Mouse (Mus musculus): ENCODE results near the gene Gm5269. TPM values are rescaled to one million over a fixed set of nuclear protein-coding genes. Genes with fewer than 3 reads are reported as not detected.

The Gm5269 gene
- polyA plus RNA-seq, 1 experiment from 2014 or later, result not detected

- H3K4me1 ChIP-seq, result no peaks in the 10 kb centered on the region
- H3K27me3 ChIP-seq (replicated peaks), result no peaks in the 10 kb centered on the region
- H3K9ac ChIP-seq, result no peak overlapping the region
- H3K9me3 ChIP-seq, result no peaks in the 10 kb centered on the region
- no peak for ATAC-seq (replicated peaks)
- H3K36me3 ChIP-seq (replicated peaks), result no peaks in the 10 kb centered on the region
- H3K4me3 ChIP-seq, result no peak overlapping the region
- WGBS, result 80% methylated on average over 2 of the region's 2 CpGs
- H3K27ac ChIP-seq, result no peak overlapping the region
- H3K4me2 ChIP-seq, result no peak overlapping the region
These were observed 14.4 kb downstream of the Gm5269 start for GRCm38 (mm10) chr1:45875640-45876039.

GRCm38 (mm10) chr1:45873250-45873649 lies 16.8 kb downstream of the Gm5269 start:
- H3K4me1 ChIP-seq, result no peaks in the 10 kb centered on the region
- no peak for ATAC-seq (replicated peaks)
- H3K9ac ChIP-seq, result no peak overlapping the region
- H3K27ac ChIP-seq, result no peak overlapping the region
- no peaks in the 10 kb centered on the region for H3K36me3 ChIP-seq (replicated peaks)
- WGBS, result 87% methylated on average over 2 of the region's 2 CpGs
- no peak overlapping the region for H3K4me3 ChIP-seq
- no peak overlapping the region for H3K4me2 ChIP-seq
- no peaks in the 10 kb centered on the region for H3K27me3 ChIP-seq (replicated peaks)
- H3K9me3 ChIP-seq, result no peaks in the 10 kb centered on the region

GRCm38 (mm10) chr1:45868479-45869137 lies 21.5 kb downstream of the Gm5269 start:
- H3K9me3 ChIP-seq, result no peaks in the 10 kb centered on the region
- no peaks in the 10 kb centered on the region for H3K36me3 ChIP-seq (replicated peaks)
- 81% methylated on average over 3 of the region's 3 CpGs for WGBS
- H3K4me2 ChIP-seq, result no peak overlapping the region
- no peak overlapping the region for H3K9ac ChIP-seq
- no peaks in the 10 kb centered on the region for H3K27me3 ChIP-seq (replicated peaks)
- H3K4me3 ChIP-seq, result no peak overlapping the region
- H3K27ac ChIP-seq, result no peak overlapping the region
- ATAC-seq (replicated peaks), result no peak
- no peaks in the 10 kb centered on the region for H3K4me1 ChIP-seq

- ATAC-seq (replicated peaks), result no peak
- Histone ChIP-seq H3K27me3 (replicated peaks) (no peaks in the 10 kb centered on the region), H3K27ac (no peak overlapping the region), H3K4me3 (no peak overlapping the region), H3K9me3 (no peaks in the 10 kb centered on the region), H3K4me2 (no peak overlapping the region), H3K9ac (no peak overlapping the region), H3K36me3 (replicated peaks) (no peaks in the 10 kb centered on the region), H3K4me1 (no peaks in the 10 kb centered on the region)
- 89% methylated on average over 1 of the region's 1 CpGs for WGBS
These were observed 22.0 kb downstream of the Gm5269 start for GRCm38 (mm10) chr1:45868050-45868449.

- no peak overlapping the region for H3K9ac ChIP-seq
- no peak overlapping the region for H3K4me2 ChIP-seq
- 70% methylated on average over 3 of the region's 3 CpGs for WGBS
- H3K9me3 ChIP-seq, result no peaks in the 10 kb centered on the region
- H3K4me1 ChIP-seq, result no peaks in the 10 kb centered on the region
- no peaks in the 10 kb centered on the region for H3K27me3 ChIP-seq (replicated peaks)
- no peak overlapping the region for H3K4me3 ChIP-seq
- H3K36me3 ChIP-seq (replicated peaks), result no peaks in the 10 kb centered on the region
- H3K27ac ChIP-seq, result no peak overlapping the region
- ATAC-seq (replicated peaks), result no peak
These were observed 23.6 kb downstream of the Gm5269 start for GRCm38 (mm10) chr1:45866288-45867018.

GRCm38 (mm10) chr1:45865727-45866126 lies 24.3 kb downstream of the Gm5269 start:
- Histone ChIP-seq H3K36me3 (replicated peaks) (no peaks in the 10 kb centered on the region), H3K4me2 (no peak overlapping the region), H3K4me3 (no peak overlapping the region), H3K9me3 (no peaks in the 10 kb centered on the region), H3K9ac (no peak overlapping the region), H3K4me1 (no peaks in the 10 kb centered on the region), H3K27ac (no peak overlapping the region), H3K27me3 (replicated peaks) (no peaks in the 10 kb centered on the region)
- WGBS, result 80% methylated on average over 5 of the region's 5 CpGs
- no peak for ATAC-seq (replicated peaks)

- WGBS, result 75% methylated on average over 1 of the region's 1 CpGs
- Histone ChIP-seq H3K9ac (no peak overlapping the region), H3K27me3 (replicated peaks) (no peaks in the 10 kb centered on the region), H3K27ac (no peak overlapping the region), H3K9me3 (no peaks in the 10 kb centered on the region), H3K4me1 (no peaks in the 10 kb centered on the region), H3K36me3 (replicated peaks) (no peaks in the 10 kb centered on the region), H3K4me3 (no peak overlapping the region), H3K4me2 (no peak overlapping the region)
- ATAC-seq (replicated peaks), result no peak
These were observed 24.8 kb downstream of the Gm5269 start for GRCm38 (mm10) chr1:45865316-45865715.

GRCm38 (mm10) chr1:45864564-45865014 lies 25.5 kb downstream of the Gm5269 start:
- no peaks in the 10 kb centered on the region for H3K36me3 ChIP-seq (replicated peaks)
- no peaks in the 10 kb centered on the region for H3K27me3 ChIP-seq (replicated peaks)
- no peak overlapping the region for H3K4me2 ChIP-seq
- H3K4me3 ChIP-seq, result no peak overlapping the region
- no peak overlapping the region for H3K27ac ChIP-seq
- WGBS, result 70% methylated on average over 4 of the region's 4 CpGs
- no peaks in the 10 kb centered on the region for H3K4me1 ChIP-seq
- H3K9me3 ChIP-seq, result no peaks in the 10 kb centered on the region
- ATAC-seq (replicated peaks), result no peak
- H3K9ac ChIP-seq, result no peak overlapping the region

GRCm38 (mm10) chr1:45863641-45864040 lies 26.4 kb downstream of the Gm5269 start:
- H3K36me3 ChIP-seq (replicated peaks), result no peaks in the 10 kb centered on the region
- H3K9ac ChIP-seq, result no peak overlapping the region
- 98% methylated on average over 3 of the region's 3 CpGs for WGBS
- no peak overlapping the region for H3K4me3 ChIP-seq
- no peak overlapping the region for H3K27ac ChIP-seq
- H3K4me2 ChIP-seq, result no peak overlapping the region
- no peaks in the 10 kb centered on the region for H3K9me3 ChIP-seq
- no peaks in the 10 kb centered on the region for H3K4me1 ChIP-seq
- ATAC-seq (replicated peaks), result no peak
- H3K27me3 ChIP-seq (replicated peaks), result no peaks in the 10 kb centered on the region

GRCm38 (mm10) chr1:45861162-45861561 lies 28.9 kb downstream of the Gm5269 start:
- Histone ChIP-seq H3K9me3 (no peaks in the 10 kb centered on the region), H3K27me3 (replicated peaks) (no peaks in the 10 kb centered on the region), H3K4me1 (no peaks in the 10 kb centered on the region), H3K4me3 (no peak overlapping the region), H3K4me2 (no peak overlapping the region), H3K9ac (no peak overlapping the region), H3K36me3 (replicated peaks) (no peaks in the 10 kb centered on the region), H3K27ac (no peak overlapping the region)
- no peak for ATAC-seq (replicated peaks)

GRCm38 (mm10) chr1:45860349-45860748 lies 29.7 kb downstream of the Gm5269 start:
- 76% methylated on average over 5 of the region's 5 CpGs for WGBS
- H3K4me3 ChIP-seq, result no peak overlapping the region
- no peaks in the 10 kb centered on the region for H3K36me3 ChIP-seq (replicated peaks)
- H3K9ac ChIP-seq, result no peak overlapping the region
- ATAC-seq (replicated peaks), result no peak
- no peak overlapping the region for H3K4me2 ChIP-seq
- no peaks in the 10 kb centered on the region for H3K4me1 ChIP-seq
- H3K27ac ChIP-seq, result no peak overlapping the region
- H3K27me3 ChIP-seq (replicated peaks), result no peaks in the 10 kb centered on the region
- no peaks in the 10 kb centered on the region for H3K9me3 ChIP-seq

- Histone ChIP-seq H3K9me3 (no peaks in the 10 kb centered on the region), H3K27ac (no peak overlapping the region), H3K9ac (no peak overlapping the region), H3K4me2 (no peak overlapping the region), H3K4me1 (no peaks in the 10 kb centered on the region), H3K36me3 (replicated peaks) (no peaks in the 10 kb centered on the region), H3K27me3 (replicated peaks) (no peaks in the 10 kb centered on the region), H3K4me3 (no peak overlapping the region)
- WGBS, result 82% methylated on average over 1 of the region's 1 CpGs
- no peak for ATAC-seq (replicated peaks)
These were observed 32.0 kb downstream of the Gm5269 start for GRCm38 (mm10) chr1:45858038-45858437.

- no peak overlapping the region for H3K27ac ChIP-seq
- no peaks in the 10 kb centered on the region for H3K27me3 ChIP-seq (replicated peaks)
- no peaks in the 10 kb centered on the region for H3K4me1 ChIP-seq
- H3K4me3 ChIP-seq, result no peak overlapping the region
- no peaks in the 10 kb centered on the region for H3K9me3 ChIP-seq
- 83% methylated on average over 1 of the region's 1 CpGs for WGBS
- H3K4me2 ChIP-seq, result no peak overlapping the region
- H3K9ac ChIP-seq, result no peak overlapping the region
- no peaks in the 10 kb centered on the region for H3K36me3 ChIP-seq (replicated peaks)
- ATAC-seq (replicated peaks), result no peak
These were observed 44.6 kb downstream of the Gm5269 start for GRCm38 (mm10) chr1:45845466-45845865.
